Mouse (Mus musculus) forebrain, embryonic 14.5 days (tissue): ENCODE measurements around the gene Clca3b. TPM values are rescaled to one million over a fixed set of nuclear protein-coding genes. Genes with fewer than 3 reads are reported as not detected.
"Not testable (repeated sequence)": the region's sequence is repeated elsewhere in the genome, so short reads cannot be mapped to it uniquely, and the experiment has no call there.

Source experiments
- ATAC-seq: fragments of 200-750 bp; cut with Nextera tagmentation; 2 replicates; pipeline ENCODE4 v1.8.0; 2017; ENCODE audit warnings: mild to moderate bottlenecking, moderate library complexity
- DNase-seq: peaks from one replicate; pipeline ENCODE4 v3.0.0-alpha.2; 2015; ENCODE audit warnings: low spot score
- H3K27ac ChIP-seq: fragments of 300-500 bp; sonication (generic); 2 replicates; pipeline ENCODE4 v1.5.1; 2014; ENCODE audit warnings: low read depth, mild to moderate bottlenecking, control low read depth, low read length, moderate library complexity
- H3K27me3 ChIP-seq: fragments of 300-500 bp; sonication (generic); replicated peaks from 2 replicates; pipeline ENCODE4 v1.6.1; 2014; ENCODE audit warnings: low read length, control low read depth, mixed read lengths; ENCODE audit not compliant: control insufficient read depth, insufficient read depth
- H3K36me3 ChIP-seq: fragments of 300-500 bp; sonication (generic); 2 replicates; pipeline ENCODE4 v1.6.1; 2014; ENCODE audit warnings: low read length, control low read depth; ENCODE audit not compliant: control insufficient read depth, insufficient read depth
- H3K4me1 ChIP-seq: fragments of 300-500 bp; sonication (generic); 2 replicates; pipeline ENCODE4 v1.6.1; 2014; ENCODE audit warnings: antibody characterized with exemption, low read length, control low read depth; ENCODE audit not compliant: control insufficient read depth, insufficient read depth
- H3K4me2 ChIP-seq: fragments of 300-500 bp; sonication (generic); 2 replicates; pipeline ENCODE4 v1.6.1; 2014; ENCODE audit warnings: mild to moderate bottlenecking, control low read depth, low read length
- H3K4me3 ChIP-seq: fragments of 300-500 bp; sonication (generic); 2 replicates; pipeline ENCODE4 v1.5.1; 2014; ENCODE audit warnings: low read depth, low read length, control low read depth
- H3K9ac ChIP-seq: fragments of 300-500 bp; sonication (generic); 2 replicates; pipeline ENCODE4 v1.6.1; 2014; ENCODE audit warnings: mild to moderate bottlenecking, low read length, control low read depth, moderate library complexity
- H3K9me3 ChIP-seq: fragments of 300-500 bp; sonication (generic); replicated peaks from 2 replicates; pipeline ENCODE4 v1.6.1; 2016; ENCODE audit warnings: low read length, control low read depth, mixed read lengths; ENCODE audit not compliant: control insufficient read depth
- WGBS: fragments of 180-500 bp; shearing (Covaris S2); extraction: QIAGEN DNeasy Blood & Tissue Kit; methylation state at CpG from one replicate; pipeline ENCODE4 v1.1.7; 2014; 5-methylcytosine and 5-hydroxymethylcytosine counted together
- polyA plus RNA-seq: library from polyadenylated mRNA; unstranded; fragments of >200 nt; fragmentation: Nextera tagmentation; extraction: Ambion mirVana; gene quantifications from 2 replicates; pipeline ENCODE4 v1.2.1, GENCODE M21; 2014

Gene Clca3b
- polyA plus RNA-seq, 1 experiment from 2014 or later: not detected

- no peaks in the 10 kb centered on the region for H3K36me3 ChIP-seq
- 74% methylated on average over 1 of the region's 1 CpGs for WGBS
- H3K4me2 ChIP-seq: no peak overlapping the region
- H3K27ac ChIP-seq: no peak overlapping the region
- H3K4me1 ChIP-seq: no peaks in the 10 kb centered on the region
- H3K4me3 ChIP-seq: no peak overlapping the region
- no peaks in the 10 kb centered on the region for H3K9me3 ChIP-seq
- ATAC-seq (no peak), DNase-seq (no peak)
- H3K9ac ChIP-seq: no peak overlapping the region
- no peaks in the 10 kb centered on the region for H3K27me3 ChIP-seq
Observed at GRCm38 (mm10) chr3:144820632-144821031, 28.5 kb downstream of the Clca3b start.

GRCm38 (mm10) chr3:144819219-144819618, 29.9 kb downstream of the Clca3b start, which contains the start of gene Clca3a2:
Gene Clca3a2, minus strand, starts transcription at chr3:144819494.
- not testable (repeated sequence) for H3K36me3 ChIP-seq, H3K4me2 ChIP-seq, H3K4me1 ChIP-seq, ATAC-seq, H3K9me3 ChIP-seq, H3K27ac ChIP-seq, H3K9ac ChIP-seq, H3K4me3 ChIP-seq, H3K27me3 ChIP-seq
- WGBS: 69% methylated on average over 6 of the region's 6 CpGs
- DNase-seq: peak; percentile 21

- 92% methylated on average over 6 of the region's 6 CpGs for WGBS
- not testable (repeated sequence) for H3K4me2 ChIP-seq, ATAC-seq, H3K9me3 ChIP-seq, H3K4me3 ChIP-seq, H3K27me3 ChIP-seq, H3K4me1 ChIP-seq, H3K27ac ChIP-seq, H3K9ac ChIP-seq, H3K36me3 ChIP-seq, DNase-seq
Observed at GRCm38 (mm10) chr3:144813336-144813735, 35.8 kb downstream of the Clca3b start.

GRCm38 (mm10) chr3:144811821-144812220, 37.3 kb downstream of the Clca3b start:
- no peak for ATAC-seq
- WGBS: 40% methylated on average over 3 of the region's 3 CpGs
- Histone ChIP-seq H3K4me1 (no peaks in the 10 kb centered on the region), H3K27me3 (no peaks in the 10 kb centered on the region), H3K9me3 (no peaks in the 10 kb centered on the region), H3K36me3 (no peaks in the 10 kb centered on the region), H3K27ac (no peak overlapping the region), H3K9ac (no peak overlapping the region), H3K4me3 (no peak overlapping the region), H3K4me2 (no peak overlapping the region)
- DNase-seq: no peak

- not testable (repeated sequence) for H3K4me1 ChIP-seq, H3K9ac ChIP-seq, H3K4me2 ChIP-seq, H3K36me3 ChIP-seq, H3K27ac ChIP-seq, H3K9me3 ChIP-seq, H3K4me3 ChIP-seq, H3K27me3 ChIP-seq
- peak; percentile 33 for DNase-seq
- peak; percentile 83 for ATAC-seq
- WGBS: 58% methylated on average over 14 of the region's 17 CpGs
Observed at GRCm38 (mm10) chr3:144808153-144808925, 40.8 kb downstream of the Clca3b start.

- 37% methylated on average over 2 of the region's 2 CpGs for WGBS
- H3K9me3 ChIP-seq, DNase-seq, H3K4me2 ChIP-seq, H3K9ac ChIP-seq, H3K4me1 ChIP-seq, H3K27me3 ChIP-seq, H3K36me3 ChIP-seq, H3K4me3 ChIP-seq, ATAC-seq, H3K27ac ChIP-seq: not testable (repeated sequence)
Observed at GRCm38 (mm10) chr3:144806626-144807025, 42.5 kb downstream of the Clca3b start.

GRCm38 (mm10) chr3:144801861-144802260, 47.3 kb downstream of the Clca3b start:
- WGBS: 39% methylated on average over 8 of the region's 8 CpGs
- no peak for ATAC-seq

GRCm38 (mm10) chr3:144785181-144786148, 63.7 kb downstream of the Clca3b start:
- no peak overlapping the region for H3K9ac ChIP-seq
- H3K4me1 ChIP-seq: no peaks in the 10 kb centered on the region
- H3K27me3 ChIP-seq: no peaks in the 10 kb centered on the region
- H3K27ac ChIP-seq: no peak overlapping the region
- no peaks in the 10 kb centered on the region for H3K36me3 ChIP-seq
- 87% methylated on average over 11 of the region's 11 CpGs for WGBS
- no peak for ATAC-seq
- no peaks in the 10 kb centered on the region for H3K9me3 ChIP-seq
- H3K4me3 ChIP-seq: no peak overlapping the region
- H3K4me2 ChIP-seq: no peak overlapping the region
- no peak for DNase-seq

More at GRCm38 (mm10) chr3:144801861-144802260, 47.3 kb downstream of the Clca3b start:
- Histone ChIP-seq H3K27me3 (no peaks in the 10 kb centered on the region), H3K36me3 (no peaks in the 10 kb centered on the region), H3K27ac (no peak overlapping the region), H3K4me3 (no peak overlapping the region), H3K9me3 (no peaks in the 10 kb centered on the region), H3K4me1 (no peaks in the 10 kb centered on the region), H3K4me2 (no peak overlapping the region), H3K9ac (no peak overlapping the region)
- DNase-seq: peak; percentile 37
